Mouse (Mus musculus) layer of hippocampus, postnatal 14 days (tissue): Measurements from ENCODE around the gene Pwp2. TPM values are rescaled to one million over a fixed set of nuclear protein-coding genes. Genes with fewer than 3 reads are reported as not detected.

Source experiments
- total RNA-seq, 2 experiments: library from RNA; stranded (reverse); gene quantifications; 2 replicates each; pipeline ENCODE4 v1.2.3; 2021

The Pwp2 gene
- total RNA-seq, 2 experiments from 2014 or later = 17.5 to 17.9 TPM

Other genes with a start within 250 kb of the Pwp2 start
- gene Trpm2, start 214.6 kb downstream of the Pwp2 start, total RNA-seq = 10 to 100 TPM; 31.3 to 32.6 TPM
- gene 1810043G02Rik, start 206.6 kb downstream of the Pwp2 start, total RNA-seq = 10 to 100 TPM; 35.2 to 37.4 TPM
- gene Pfkl, start 175.1 kb downstream of the Pwp2 start, total RNA-seq = 100 to 1,000 TPM; 155 to 164 TPM
- under 1 TPM; 0.39 to 0.57 TPM for gene Dnmt3l, start 143.2 kb downstream of the Pwp2 start, total RNA-seq
- under 1 TPM; 0.16 to 0.45 TPM for gene Aire, start 141.5 kb downstream of the Pwp2 start, total RNA-seq
- 1 to 10 TPM; 4.5 to 5.7 TPM for gene Icosl, start 115.8 kb downstream of the Pwp2 start, total RNA-seq
- gene D10Jhu81e, start 15.4 kb downstream of the Pwp2 start, total RNA-seq = 100 to 1,000 TPM; 116 to 119 TPM
- gene Trappc10, start 59.5 kb upstream of the Pwp2 start, total RNA-seq = 10 to 100 TPM; 76.9 to 80.1 TPM
- gene Agpat3, start 167.3 kb upstream of the Pwp2 start, total RNA-seq = 100 to 1,000 TPM; 258 to 259 TPM
- gene Rrp1, start 227.9 kb upstream of the Pwp2 start, total RNA-seq = 100 to 1,000 TPM; 337 to 342 TPM
- 10 to 100 TPM; 33.8 to 37.6 TPM for gene Cstb, start 240.5 kb upstream of the Pwp2 start, total RNA-seq